Mouse (Mus musculus) E14TG2a.4 (cell line): ENCODE measurements around the gene Rimbp2.
A peak's percentile ranks its signal among the peaks of the same experiment; 100 is the strongest.
"Not testable (repeated sequence)": the region's sequence is repeated elsewhere in the genome, so short reads cannot be mapped to it uniquely, and the experiment has no call there.

Experiments used
- H3K27me3 ChIP-seq: 2 replicates; pipeline ENCODE4 v1.6.1; 2014; ENCODE audit warnings: low read length, control low read depth; ENCODE audit not compliant: insufficient read depth
- H3K36me3 ChIP-seq: 2 replicates; pipeline ENCODE4 v1.6.1; 2014; ENCODE audit warnings: low read length, control low read depth; ENCODE audit not compliant: insufficient read depth
- H3K4me1 ChIP-seq: replicated peaks from 2 replicates; pipeline ENCODE4 v1.6.1; 2014; ENCODE audit warnings: low read depth, low read length, control low read depth
- H3K4me3 ChIP-seq: replicated peaks from 2 replicates; pipeline ENCODE4 v1.5.1; 2014; ENCODE audit warnings: mild to moderate bottlenecking, low read length
- H3K9me3 ChIP-seq: 2 replicates; pipeline ENCODE4 v1.6.1; 2014; ENCODE audit warnings: low read length, control low read depth
- CTCF ChIP-seq: conservative IDR thresholded peaks from 2 replicates; pipeline ENCODE4 v1.5.1; 2014; ENCODE audit warnings: low read length
- NANOG ChIP-seq: IDR thresholded peaks from 2 replicates; pipeline ENCODE4 v1.6.1; 2014; ENCODE audit warnings: borderline replicate concordance, low read length, mixed read lengths
- POU5F1 ChIP-seq: IDR thresholded peaks from 2 replicates; pipeline ENCODE4 v1.6.1; 2014; ENCODE audit warnings: low read length, borderline replicate concordance

Gene Rimbp2

DNA sequence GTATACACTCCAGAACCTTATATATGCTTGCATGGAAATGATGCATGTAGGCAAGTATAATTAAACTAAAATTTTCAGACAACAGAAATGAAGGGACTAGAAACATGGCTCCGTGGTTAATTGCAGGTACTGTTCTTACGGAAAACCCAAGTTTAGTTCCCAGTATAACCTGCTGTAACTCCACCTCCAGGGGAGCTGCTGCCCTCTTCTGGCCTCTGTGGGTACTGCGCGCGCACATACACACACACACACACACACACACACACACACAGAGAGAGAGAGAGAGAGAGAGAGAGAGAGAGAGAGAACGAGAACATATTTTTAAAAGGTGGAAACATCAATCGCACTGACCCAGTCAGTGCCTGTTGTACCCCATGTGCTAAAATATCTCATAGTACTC, 25.7 kb upstream of the Rimbp2 start:
- Histone ChIP-seq H3K27me3 (no peaks in the 10 kb centered on the region; the same call in 1 of the 2 replicates), H3K9me3 (no peaks in the 10 kb centered on the region), H3K4me3 (no peak overlapping the region), H3K4me1 (peaks cover 30% of the 10 kb centered on the region), H3K36me3 (no peaks in the 10 kb centered on the region)
- TF ChIP-seq CTCF (peak; percentile 70), POU5F1 (no peak)

DNA sequence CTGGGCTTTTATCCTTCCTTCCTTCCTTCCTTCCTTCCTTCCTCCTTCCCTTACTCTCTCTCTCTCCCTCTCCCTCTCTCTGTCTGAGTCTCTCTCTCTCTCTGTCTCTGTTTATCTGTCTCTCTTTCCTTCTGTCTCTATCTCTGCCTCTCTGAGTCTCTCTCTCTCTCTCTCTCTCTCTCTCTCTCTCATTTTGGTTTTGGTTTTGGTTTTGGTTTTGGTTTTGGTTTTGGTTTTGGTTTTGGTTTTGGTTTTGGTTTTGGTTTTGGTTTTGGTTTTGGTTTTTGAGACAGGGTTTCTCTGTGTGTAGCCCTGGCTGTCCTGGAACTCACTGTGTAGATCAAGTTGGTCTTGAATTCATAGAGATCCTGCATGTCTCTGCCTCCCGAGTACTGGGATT, 24.2 kb upstream of the Rimbp2 start:
- H3K4me3 ChIP-seq, H3K36me3 ChIP-seq, H3K9me3 ChIP-seq, H3K27me3 ChIP-seq: not testable (repeated sequence)
- H3K4me1 ChIP-seq: peaks cover 27% of the 10 kb centered on the region

DNA sequence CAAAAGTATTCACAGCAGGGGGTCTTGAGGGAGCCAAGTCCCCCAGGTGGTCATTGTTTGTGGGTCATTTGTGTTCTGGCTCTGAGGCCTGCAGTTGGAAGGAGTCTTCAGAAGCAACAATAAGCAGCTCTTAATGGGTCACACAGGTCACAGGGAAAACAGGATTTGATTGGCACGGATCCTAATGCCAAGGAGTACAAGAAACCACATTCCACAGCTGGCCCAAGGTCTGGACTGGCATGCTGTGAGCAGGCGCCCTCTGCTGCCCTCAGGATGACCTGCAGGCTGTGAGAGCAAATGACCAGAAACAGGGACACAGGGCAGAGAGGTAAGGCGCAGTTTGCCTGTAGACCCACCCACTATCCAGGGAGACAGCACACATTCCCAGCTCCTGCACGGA, 23.0 kb upstream of the Rimbp2 start:
- Histone ChIP-seq H3K4me1 (peaks cover 28% of the 10 kb centered on the region), H3K36me3 (no peaks in the 10 kb centered on the region), H3K9me3 (no peaks in the 10 kb centered on the region), H3K4me3 (no peak overlapping the region), H3K27me3 (peaks cover 3% of the 10 kb centered on the region; the same call in 1 of the 2 replicates)
- TF ChIP-seq NANOG: no peak
- TF ChIP-seq POU5F1: no peak
- TF ChIP-seq CTCF: peak; percentile 53

DNA sequence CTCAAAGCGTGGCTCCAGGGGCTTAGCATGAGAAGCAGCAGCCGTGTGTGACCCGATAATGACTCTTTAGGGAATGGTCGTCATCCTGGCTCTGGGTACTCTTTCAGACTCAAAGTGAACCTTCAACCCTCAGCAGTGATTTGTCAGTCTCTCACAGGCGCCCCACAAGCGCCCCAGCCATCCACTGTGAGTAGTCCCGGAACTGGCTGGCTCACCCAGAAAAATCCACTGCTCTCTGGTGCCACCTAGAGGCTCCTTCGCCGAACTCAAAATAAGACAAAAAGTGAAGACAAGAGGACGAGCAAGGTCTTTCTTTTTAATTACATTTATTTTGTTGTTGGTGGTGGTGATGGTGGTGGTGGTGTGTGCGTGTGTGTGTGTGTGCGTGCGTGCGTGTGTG, 18.0 kb upstream of the Rimbp2 start:
- Histone ChIP-seq H3K4me1 (peaks cover 36% of the 10 kb centered on the region), H3K36me3 (no peaks in the 10 kb centered on the region)

DNA sequence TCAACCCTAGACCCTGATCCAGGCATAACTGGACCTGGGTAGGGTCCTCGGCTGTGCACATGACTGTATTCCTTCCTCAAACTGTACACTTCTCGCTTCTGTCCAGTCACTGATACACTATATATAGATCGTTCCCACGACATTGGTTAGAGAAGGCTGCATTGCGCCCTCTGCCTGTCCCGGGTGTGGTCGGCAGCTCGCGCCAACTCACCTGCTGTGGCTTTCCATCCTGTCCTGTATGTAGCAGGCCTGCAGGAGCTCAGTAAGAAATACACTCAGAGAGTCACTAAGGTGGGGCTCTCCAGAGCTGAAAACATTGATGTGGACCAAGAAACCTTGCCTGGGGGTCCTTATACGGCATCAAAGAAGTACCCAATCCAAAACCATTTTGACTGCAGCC, 17.6 kb upstream of the Rimbp2 start:
- no peak; the same call in 1 of the 2 replicates for TF ChIP-seq CTCF
- no peak for TF ChIP-seq NANOG
- TF ChIP-seq POU5F1: no peak
- Histone ChIP-seq H3K4me1 (peaks cover 33% of the 10 kb centered on the region), H3K4me3 (peak overlapping the region; percentile 43; the same call in 1 of the 2 replicates), H3K9me3 (no peaks in the 10 kb centered on the region), H3K27me3 (peaks cover 3% of the 10 kb centered on the region; the same call in 1 of the 2 replicates), H3K36me3 (no peaks in the 10 kb centered on the region)

More for the DNA sequence above, 18.0 kb upstream of the Rimbp2 start:
- peaks cover 3% of the 10 kb centered on the region; the same call in 1 of the 2 replicates for H3K27me3 ChIP-seq
- no peaks in the 10 kb centered on the region for H3K9me3 ChIP-seq
- H3K4me3 ChIP-seq: peak overlapping the region; percentile 43; the same call in 1 of the 2 replicates
- TF ChIP-seq CTCF (peak; percentile 74), NANOG (no peak)

DNA sequence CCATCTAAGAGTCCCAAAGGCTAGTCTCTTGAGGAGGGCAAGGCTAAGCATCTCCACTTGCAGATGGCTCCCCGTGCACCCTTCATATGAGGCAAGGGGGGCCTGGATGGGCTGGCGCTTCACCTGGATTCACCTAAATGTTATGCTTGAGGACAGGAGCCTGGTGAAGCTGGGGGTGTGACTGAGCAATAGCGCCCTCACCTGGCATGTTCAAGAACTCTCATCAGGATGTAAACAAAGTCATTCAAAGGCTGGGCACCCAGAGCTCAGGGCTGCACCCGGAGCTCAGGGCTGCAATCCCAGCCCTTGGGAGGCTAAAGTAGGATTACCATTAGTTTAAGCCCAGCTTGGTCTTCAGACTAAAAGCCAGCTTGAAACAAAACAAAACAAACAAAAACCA, 11.1 kb upstream of the Rimbp2 start:
- TF ChIP-seq CTCF (peak; percentile 26), NANOG (no peak), POU5F1 (no peak)
- Histone ChIP-seq H3K4me3 (no peak overlapping the region), H3K9me3 (peaks cover 38% of the 10 kb centered on the region)

DNA sequence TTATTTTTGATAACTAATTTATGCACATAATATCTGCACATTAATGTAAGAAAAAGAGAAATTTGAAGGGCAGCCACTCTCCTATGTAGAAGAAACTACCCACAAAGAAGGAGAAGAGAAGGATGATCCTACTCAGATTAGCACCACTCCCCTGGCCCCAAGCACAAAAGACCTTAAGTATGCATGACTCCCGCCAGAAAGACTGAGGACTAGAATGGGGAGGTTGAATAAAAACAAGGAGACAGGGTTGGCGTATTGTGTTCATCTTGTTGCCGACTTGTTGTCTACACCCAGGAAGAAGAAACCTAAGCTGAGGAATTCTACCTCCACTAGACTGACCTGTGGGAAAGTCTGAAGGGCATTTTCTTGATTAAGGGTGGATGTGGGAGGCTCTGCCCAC, 5.6 kb upstream of the Rimbp2 start:
- peaks cover 6% of the 10 kb centered on the region for H3K4me1 ChIP-seq
- no peaks in the 10 kb centered on the region for H3K36me3 ChIP-seq
- peaks cover 38% of the 10 kb centered on the region for H3K9me3 ChIP-seq
- TF ChIP-seq CTCF (no peak), POU5F1 (no peak), NANOG (no peak)
- no peak overlapping the region for H3K4me3 ChIP-seq
- no peaks in the 10 kb centered on the region; the same call in 1 of the 2 replicates for H3K27me3 ChIP-seq

More for the DNA sequence above, 11.1 kb upstream of the Rimbp2 start:
- Histone ChIP-seq H3K27me3 (no peaks in the 10 kb centered on the region), H3K4me1 (peaks cover 3% of the 10 kb centered on the region; the same call in 1 of the 2 replicates), H3K36me3 (no peaks in the 10 kb centered on the region)

DNA sequence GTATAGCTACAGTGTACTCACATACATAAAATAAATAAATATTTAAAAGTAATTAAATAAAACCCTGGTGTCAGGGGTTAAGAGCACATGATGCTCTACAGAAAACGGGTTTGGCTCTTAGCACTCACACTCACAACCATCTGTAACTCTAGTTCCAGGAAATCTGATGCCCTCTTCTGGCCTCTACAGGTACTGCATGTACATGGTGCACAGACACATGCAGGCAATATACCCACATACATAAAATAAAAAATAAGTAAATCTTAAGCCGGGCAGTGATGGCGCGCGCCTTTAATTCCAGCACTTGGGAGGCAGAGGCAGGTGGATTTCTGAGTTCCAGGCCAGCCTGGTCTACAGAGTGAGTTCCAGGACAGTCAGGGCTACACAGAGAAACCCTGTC, 1.1 kb upstream of the Rimbp2 start:
- H3K27me3 ChIP-seq: peaks cover 22% of the 10 kb centered on the region
- not testable (repeated sequence) for H3K4me3 ChIP-seq, H3K36me3 ChIP-seq, H3K9me3 ChIP-seq
- peak; percentile 68 for TF ChIP-seq CTCF
- H3K4me1 ChIP-seq: peaks cover 31% of the 10 kb centered on the region

DNA sequence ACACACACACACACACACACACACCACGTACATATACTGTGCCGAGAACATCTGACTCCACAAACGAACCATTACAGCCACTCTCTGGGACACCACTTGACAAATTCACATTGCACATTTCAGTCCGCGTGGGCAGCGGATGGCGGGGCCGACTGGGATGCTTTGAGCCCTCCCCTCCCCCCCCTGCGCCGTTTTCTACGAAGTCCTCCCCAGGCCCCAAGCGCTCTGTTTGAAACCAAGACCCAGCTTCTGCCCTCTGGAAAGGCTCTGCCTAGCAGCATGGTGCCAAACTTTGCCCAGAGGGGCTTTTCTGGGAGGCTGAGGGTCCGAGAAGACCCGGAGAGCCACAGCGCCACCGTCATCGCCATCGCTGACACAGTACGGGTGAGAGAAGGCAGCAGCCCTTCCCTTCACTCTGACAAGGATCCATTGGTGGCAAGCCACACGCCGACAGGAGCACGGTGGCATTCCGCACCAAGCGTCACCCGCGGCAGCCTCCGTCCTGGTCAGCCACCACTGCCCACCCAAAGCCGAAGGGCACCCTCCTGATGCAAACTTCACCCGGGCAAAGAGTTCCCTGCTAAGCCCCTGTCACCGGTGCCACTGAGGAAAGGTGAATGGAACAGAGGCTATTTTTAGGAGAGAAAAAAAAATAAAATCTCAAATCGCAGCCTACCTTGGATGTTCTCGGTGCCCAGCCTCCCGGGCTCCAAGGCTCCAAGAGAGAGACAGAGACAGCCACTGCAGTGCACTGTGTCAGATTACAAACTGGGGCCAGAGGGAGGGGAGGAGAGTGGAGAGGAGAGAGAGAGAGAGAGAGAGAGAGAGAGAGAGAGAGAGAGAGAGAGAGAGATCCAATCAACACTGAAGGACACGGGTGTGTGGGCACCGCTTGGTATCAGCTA, 743 bp downstream of the Rimbp2 start:
- Histone ChIP-seq H3K27me3 (peaks cover 22% of the 10 kb centered on the region), H3K36me3 (no peaks in the 10 kb centered on the region), H3K4me1 (peaks cover 26% of the 10 kb centered on the region), H3K9me3 (no peaks in the 10 kb centered on the region), H3K4me3 (peak overlapping the region; percentile 69)
- TF ChIP-seq CTCF (no peak), NANOG (no peak), POU5F1 (no peak)
